Mouse (Mus musculus) MEL (cell line): Measurements from ENCODE around the gene Frmd4b. TPM values are rescaled to one million over a fixed set of nuclear protein-coding genes. Genes with fewer than 3 reads are reported as not detected.

Source experiments
- DNase-seq: peaks from one replicate; pipeline ENCODE4 v3.0.0; 2011; ENCODE audit warnings: low read depth, low spot score
- H3K27ac ChIP-seq: 2 replicates; pipeline ENCODE4 v1.5.1; 2012; ENCODE audit warnings: low read depth, mild to moderate bottlenecking, control low read depth, low read length, moderate library complexity; ENCODE audit not compliant: control insufficient read depth
- H3K27me3 ChIP-seq, 2 experiments: fragments of 150-350 bp in 1 of 2; sonication (generic) in 1 of 2; 2 replicates each; pipeline ENCODE4 v1.6.1; 2012; ENCODE audit warnings: low read length in 2 of 2, mild to moderate bottlenecking in 2 of 2, improper control_type of control experiment in 1 of 2, moderate library complexity in 1 of 2; ENCODE audit not compliant: insufficient read depth in 2 of 2, control insufficient read depth in 1 of 2
- H3K36me3 ChIP-seq, 2 experiments: 2 replicates each; pipeline ENCODE4 v1.6.1; 2012 to 2014; ENCODE audit warnings: low read length in 2 of 2, improper control_type of control experiment in 1 of 2, inconsistent platforms in 1 of 2, mild to moderate bottlenecking in 1 of 2; ENCODE audit not compliant: insufficient read depth in 2 of 2, control insufficient read depth in 1 of 2
- H3K4me1 ChIP-seq, 2 experiments: fragments of 150-350 bp in 1 of 2; sonication (generic) in 1 of 2; 2 replicates each; pipeline ENCODE4 v1.6.1; 2012; ENCODE audit warnings: low read length in 2 of 2, improper control_type of control experiment in 1 of 2, mild to moderate bottlenecking in 1 of 2; ENCODE audit not compliant: insufficient read depth in 2 of 2, control insufficient read depth in 1 of 2
- H3K4me3 ChIP-seq, 2 experiments: fragments of 150-350 bp in 1 of 2; sonication (generic) in 1 of 2; 2 replicates each; pipeline ENCODE4 v1.5.1; 2012; ENCODE audit warnings: low read depth in 2 of 2, low read length in 2 of 2, mild to moderate bottlenecking in 2 of 2, moderate library complexity in 2 of 2, control low read depth in 1 of 2, improper control_type of control experiment in 1 of 2; ENCODE audit not compliant: control insufficient read depth in 1 of 2, insufficient read depth in 1 of 2
- H3K79me2 ChIP-seq: 2 replicates; pipeline ENCODE4 v1.6.1; 2012; ENCODE audit warnings: mild to moderate bottlenecking, low read length, moderate library complexity; ENCODE audit not compliant: control insufficient read depth, poor library complexity, insufficient read depth
- H3K9ac ChIP-seq: 2 replicates; pipeline ENCODE4 v1.6.1; 2012; ENCODE audit warnings: low read depth, mild to moderate bottlenecking, control low read depth, low read length, moderate library complexity; ENCODE audit not compliant: control insufficient read depth, poor library complexity, severe bottlenecking
- H3K9me3 ChIP-seq: fragments of 150-350 bp; sonication (generic); replicated peaks from 2 replicates; pipeline ENCODE4 v1.6.1; 2012; ENCODE audit warnings: mild to moderate bottlenecking, low read length, improper control_type of control experiment, moderate library complexity; ENCODE audit not compliant: insufficient read depth
- CHD1 ChIP-seq: IDR thresholded peaks from 2 replicates; pipeline ENCODE4 v1.6.1; 2012; ENCODE audit warnings: low read depth, mild to moderate bottlenecking, inconsistent platforms, low read length, improper control_type of control experiment
- CHD2 ChIP-seq: IDR thresholded peaks from 2 replicates; pipeline ENCODE4 v1.6.1; 2011; ENCODE audit warnings: low read length, improper control_type of control experiment
- CTCF ChIP-seq, 3 experiments: IDR thresholded peaks in 2 of 3; conservative IDR thresholded peaks in 1 of 3; 2 replicates each; pipeline ENCODE4 v1.5.1; 2011 to 2012; ENCODE audit warnings: low read length in 3 of 3, low read depth in 2 of 3, mild to moderate bottlenecking in 2 of 3, improper control_type of control experiment in 1 of 3, inconsistent platforms in 1 of 3, mixed read lengths in 1 of 3, moderate library complexity in 1 of 3; ENCODE audit not compliant: control insufficient read depth in 1 of 3, insufficient read depth in 1 of 3, poor library complexity in 1 of 3, severe bottlenecking in 1 of 3
- E2F4 ChIP-seq: IDR thresholded peaks from 2 replicates; pipeline ENCODE4 v1.6.1; 2011; ENCODE audit warnings: low read depth, low read length, improper control_type of control experiment, borderline replicate concordance
- EP300 ChIP-seq, 2 experiments: IDR thresholded peaks; 2 replicates each; pipeline ENCODE4 v1.6.1; 2011; ENCODE audit warnings: improper control_type of control experiment in 2 of 2, low read length in 2 of 2, low read depth in 1 of 2, mild to moderate bottlenecking in 1 of 2
- ETS1 ChIP-seq: IDR thresholded peaks from 2 replicates; pipeline ENCODE4 v1.6.1; 2012; ENCODE audit warnings: low read depth, mild to moderate bottlenecking, inconsistent platforms, low read length, improper control_type of control experiment, moderate library complexity
- GATA1 ChIP-seq: IDR thresholded peaks from 2 replicates; pipeline ENCODE4 v1.6.1; 2011; ENCODE audit warnings: low read depth, low read length, improper control_type of control experiment
- JUND ChIP-seq: IDR thresholded peaks from 2 replicates; pipeline ENCODE4 v1.6.1; 2011; ENCODE audit warnings: low read depth, mild to moderate bottlenecking, improper control_type of control experiment, low read length
- NELFE ChIP-seq: IDR thresholded peaks from 2 replicates; pipeline ENCODE4 v1.6.1; 2011; ENCODE audit warnings: low read depth, low read length, improper control_type of control experiment
- NRF1 ChIP-seq: IDR thresholded peaks from 2 replicates; pipeline ENCODE4 v1.6.1; 2014; ENCODE audit warnings: low read depth, mild to moderate bottlenecking, inconsistent platforms, low read length, improper control_type of control experiment, moderate library complexity; ENCODE audit not compliant: poor library complexity, insufficient read depth, severe bottlenecking
- SIN3A ChIP-seq: IDR thresholded peaks from 2 replicates; pipeline ENCODE4 v1.6.1; 2012; ENCODE audit warnings: low read length, improper control_type of control experiment, inconsistent platforms
- SMC3 ChIP-seq: IDR thresholded peaks from 2 replicates; pipeline ENCODE4 v1.6.1; 2011; ENCODE audit warnings: low read depth, low read length, improper control_type of control experiment
- TAL1 ChIP-seq: IDR thresholded peaks from 2 replicates; pipeline ENCODE4 v1.6.1; 2012; ENCODE audit warnings: mild to moderate bottlenecking, inconsistent platforms, low read length, moderate library complexity, mixed read lengths
- TBP ChIP-seq: IDR thresholded peaks from 2 replicates; pipeline ENCODE4 v1.8.0; 2011; ENCODE audit warnings: low read depth, low read length, improper control_type of control experiment
- USF2 ChIP-seq, 2 experiments: IDR thresholded peaks; 2 replicates each; pipeline ENCODE4 v1.6.1; 2011 to 2012; ENCODE audit warnings: improper control_type of control experiment in 2 of 2, low read length in 2 of 2, borderline replicate concordance in 1 of 2, inconsistent platforms in 1 of 2, low read depth in 1 of 2, mild to moderate bottlenecking in 1 of 2; ENCODE audit not compliant: insufficient read depth in 1 of 2
- ZC3H11A ChIP-seq: IDR thresholded peaks from 2 replicates; pipeline ENCODE4 v1.6.1; 2012; ENCODE audit warnings: low read depth, mild to moderate bottlenecking, inconsistent platforms, low read length, improper control_type of control experiment
- ZKSCAN1 ChIP-seq: IDR thresholded peaks from 2 replicates; pipeline ENCODE4 v1.6.1; 2012; ENCODE audit warnings: low read depth, mild to moderate bottlenecking, inconsistent platforms, low read length, improper control_type of control experiment, moderate library complexity
- polyA plus RNA-seq, 2 experiments: library from polyadenylated mRNA; stranded (reverse) in 1 of 2; unstranded in 1 of 2; fragments of >175 nt in 1 of 2; fragments of >200 nt in 1 of 2; gene quantifications; 2 replicates each; pipeline versions ENCODE4 v1.2.1 to v1.2.4; 2012; ENCODE audit warnings: low replicate concordance in 2 of 2, low read depth in 1 of 2; ENCODE audit not compliant: insufficient read length in 2 of 2, insufficient read depth in 1 of 2, missing spikeins in 1 of 2
- total RNA-seq: library from RNA; depleted of rRNA; stranded (reverse); fragments of 300-350 nt; gene quantifications from 2 replicates; pipeline ENCODE4 v1.2.3, GENCODE M21; 2012

Gene Frmd4b
- total and polyA plus RNA-seq, 3 experiments: 0.18 TPM; not detected in 2

DNA sequence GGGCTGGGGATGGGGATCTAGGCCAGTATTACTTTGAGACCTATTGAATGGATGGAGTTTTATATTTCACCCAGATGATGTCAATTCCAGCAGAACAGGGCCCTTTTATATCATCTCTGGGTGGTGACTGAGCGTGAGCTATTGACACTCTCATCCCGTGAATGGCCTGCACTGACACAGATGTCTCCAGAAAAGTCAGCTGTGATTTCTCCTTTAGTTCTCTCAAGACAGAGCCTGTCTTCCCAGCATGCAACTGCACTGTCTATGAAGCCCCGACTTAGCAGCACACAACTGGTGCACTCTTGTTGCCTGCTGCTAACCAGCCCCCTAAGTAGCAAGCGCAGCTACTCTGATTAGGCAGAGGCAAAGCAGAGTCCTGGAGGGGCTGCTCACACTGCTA is 182.6 kb downstream of the Frmd4b start:
- no peak overlapping the region for H3K27ac ChIP-seq
- H3K4me1 ChIP-seq: no peaks in the 10 kb centered on the region
- H3K27me3 ChIP-seq: no peaks in the 10 kb centered on the region
- TF ChIP-seq SIN3A (no peak), ZC3H11A (no peak), NRF1 (no peak), E2F4 (no peak), NELFE (no peak), SMC3 (no peak), EP300 (IDR thresholded peaks at IDR 0.05; ENCODE audit: low read depth in 1 of 2, low read length in 2 of 2) (no peak), TAL1 (no peak), GATA1 (no peak), ZKSCAN1 (no peak), CTCF (IDR thresholded peaks at IDR 0.05 in 2 of 3, conservative IDR thresholded peaks at IDR 0.05 in 1 of 3; ENCODE audit: control insufficient read depth in 1 of 3, insufficient read depth in 1 of 3, low read depth in 2 of 3, low read length in 3 of 3, poor library complexity in 1 of 3, severe bottlenecking in 1 of 3) (no peak), USF2 (IDR thresholded peaks at IDR 0.05; ENCODE audit: borderline replicate concordance in 1 of 2, insufficient read depth in 1 of 2, low read depth in 1 of 2, low read length in 2 of 2) (no peak)
- H3K9me3 ChIP-seq: no peaks in the 10 kb centered on the region
- no peaks in the 10 kb centered on the region for H3K36me3 ChIP-seq
- no peak overlapping the region for H3K9ac ChIP-seq
- H3K79me2 ChIP-seq: no peaks in the 10 kb centered on the region
- H3K4me3 ChIP-seq: no peak overlapping the region
- DNase-seq: no peak

DNA sequence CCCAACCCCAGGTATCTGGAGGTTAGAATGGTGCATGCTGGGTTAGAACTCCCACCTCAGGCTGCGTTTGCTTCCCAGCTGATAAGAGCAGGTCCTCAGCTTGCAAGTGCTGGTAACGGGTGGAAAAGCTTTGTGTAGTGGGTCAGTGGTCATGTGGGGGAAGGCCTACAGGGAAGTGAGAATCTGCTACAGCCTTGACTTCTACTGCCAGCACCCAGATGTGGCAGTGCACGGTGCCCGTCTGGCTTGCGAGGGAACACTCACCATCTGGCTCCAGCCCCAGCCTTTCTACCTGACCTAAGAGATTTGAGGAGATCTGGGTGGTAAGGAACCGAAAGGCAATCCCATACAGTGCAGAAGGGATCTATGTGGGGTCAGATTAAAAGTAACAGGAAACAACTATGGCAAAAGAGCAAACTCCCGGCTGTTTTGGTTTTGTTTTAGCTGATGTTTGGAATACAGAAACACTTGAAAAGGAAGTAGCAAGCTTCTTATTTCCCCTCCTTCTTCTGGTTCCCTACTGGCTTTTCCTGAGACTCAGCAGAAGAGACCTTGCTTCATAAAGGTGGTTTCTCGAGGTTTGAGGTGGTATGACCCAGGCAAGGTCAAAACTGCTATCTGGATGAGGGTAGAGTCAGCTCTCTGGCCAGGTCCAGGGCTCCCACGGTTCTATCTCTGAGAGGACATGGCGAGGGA is 185.9 kb downstream of the Frmd4b start:
- H3K27ac ChIP-seq: no peak overlapping the region
- H3K36me3 ChIP-seq: no peaks in the 10 kb centered on the region
- no peak for TF ChIP-seq E2F4
- no peak for TF ChIP-seq CHD2
- TF ChIP-seq TBP: no peak
- TF ChIP-seq JUND: no peak
- no peak for TF ChIP-seq ZKSCAN1
- no peak for TF ChIP-seq GATA1
- no peak for TF ChIP-seq ETS1
- TF ChIP-seq CHD1: no peak
- H3K9ac ChIP-seq: no peak overlapping the region
- H3K9me3 ChIP-seq: no peaks in the 10 kb centered on the region
- no peaks in the 10 kb centered on the region for H3K79me2 ChIP-seq
- 0 out of 4 replicates have a peak, but pooled peaks cover 0 to 3% of the 10 kb centered on the region in 2 experiments for H3K4me1 ChIP-seq
- DNase-seq: no peak
- H3K27me3 ChIP-seq: no peaks in the 10 kb centered on the region
- no peak overlapping the region for H3K4me3 ChIP-seq
